Mouse (Mus musculus) adrenal gland, postnatal 25 days (tissue): ENCODE measurements at regions not wholly inside any gene's neighbourhood (a gene's known extent, or its start where the extent isn't known, plus 50 kb on each side); places are given as distances from the start of the nearest gene placed in this dataset.
A peak's percentile ranks its signal among the peaks of the same experiment; 100 is the strongest.

Experiments
- DNase-seq: peaks from one replicate; pipeline ENCODE4 v3.0.0; 2021; ENCODE audit warnings: mixed read lengths

- DNase-seq = no peak
Measured at GRCm38 (mm10) chr17:88174242-88174679, 109.2 kb upstream of the Fbxo11 start.

GRCm38 (mm10) chr17:88175951-88176623 is 111.0 kb upstream of the Fbxo11 start:
- no peak for DNase-seq

- DNase-seq = no peak
Measured at GRCm38 (mm10) chr17:88190735-88191134, 125.6 kb upstream of the Fbxo11 start.

DNA sequence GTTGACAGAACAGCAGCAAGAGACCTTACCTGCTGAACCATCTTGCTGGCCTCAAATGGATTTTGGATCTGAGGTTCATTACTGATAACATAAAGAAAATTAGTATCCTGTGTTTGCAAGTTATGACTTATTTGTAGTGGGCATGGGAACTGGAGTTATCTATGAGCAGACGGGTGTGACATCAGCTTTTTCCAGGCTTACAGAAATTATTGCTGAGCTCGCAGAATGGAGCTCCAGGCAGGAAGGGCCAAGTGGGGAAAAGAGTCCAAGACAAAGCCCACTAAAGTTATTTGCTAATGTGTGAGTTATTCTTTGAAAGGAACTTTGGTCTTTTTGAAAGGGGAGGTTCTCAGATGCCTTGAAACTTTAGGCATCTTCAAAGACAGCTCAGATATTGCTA is 126.4 kb upstream of the Fbxo11 start:
- no peak for DNase-seq

- DNase-seq = no peak
Measured at GRCm38 (mm10) chr17:88191930-88192807, 127.1 kb upstream of the Fbxo11 start.

GRCm38 (mm10) chr17:88194693-88195092 is 129.6 kb upstream of the Fbxo11 start:
- no peak for DNase-seq

GRCm38 (mm10) chr17:88195303-88195702 is 130.2 kb upstream of the Fbxo11 start:
- DNase-seq = peak; percentile 72

DNA sequence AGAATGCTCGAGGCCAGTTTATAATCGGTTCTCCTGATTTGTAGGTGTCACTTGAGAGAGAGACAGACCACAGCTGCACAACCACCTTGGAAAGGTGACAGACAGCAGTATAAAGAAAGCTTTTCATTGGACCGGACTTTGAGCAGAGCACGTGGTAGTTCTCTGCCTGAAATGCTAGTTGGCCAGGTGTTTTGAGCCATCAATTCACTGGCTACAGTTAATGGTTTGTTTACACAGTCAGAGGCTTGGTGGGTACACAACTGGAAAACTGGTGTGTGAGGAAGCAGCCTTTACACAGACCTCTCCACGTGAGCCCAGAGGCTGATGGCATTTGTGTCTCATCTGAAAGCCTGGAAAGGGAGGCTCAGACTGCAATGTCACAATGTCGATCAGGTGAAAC is 130.8 kb upstream of the Fbxo11 start:
- DNase-seq = no peak

GRCm38 (mm10) chr17:88196322-88196721 is 131.2 kb upstream of the Fbxo11 start:
- DNase-seq = no peak

DNA sequence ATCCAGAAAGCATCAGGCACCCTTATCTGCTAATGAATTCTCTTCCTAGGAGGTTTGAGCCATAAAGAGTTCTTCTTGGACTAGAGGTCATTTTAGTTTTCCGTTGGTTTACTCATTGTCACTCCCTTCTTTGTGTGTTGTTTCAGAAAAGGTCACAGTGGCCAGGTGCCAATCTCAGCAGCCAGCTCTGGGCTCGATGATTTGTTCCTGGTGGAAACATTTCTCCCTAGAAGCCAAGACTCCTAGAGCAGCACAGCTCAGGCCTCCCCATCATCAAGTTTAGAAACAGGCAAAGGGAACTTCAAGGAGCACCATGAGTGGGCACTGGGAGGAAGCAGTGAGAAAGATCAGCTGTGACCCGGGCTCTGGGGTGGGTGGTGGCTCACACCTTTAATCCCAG is 132.3 kb upstream of the Fbxo11 start:
- peak; percentile 17 for DNase-seq

DNA sequence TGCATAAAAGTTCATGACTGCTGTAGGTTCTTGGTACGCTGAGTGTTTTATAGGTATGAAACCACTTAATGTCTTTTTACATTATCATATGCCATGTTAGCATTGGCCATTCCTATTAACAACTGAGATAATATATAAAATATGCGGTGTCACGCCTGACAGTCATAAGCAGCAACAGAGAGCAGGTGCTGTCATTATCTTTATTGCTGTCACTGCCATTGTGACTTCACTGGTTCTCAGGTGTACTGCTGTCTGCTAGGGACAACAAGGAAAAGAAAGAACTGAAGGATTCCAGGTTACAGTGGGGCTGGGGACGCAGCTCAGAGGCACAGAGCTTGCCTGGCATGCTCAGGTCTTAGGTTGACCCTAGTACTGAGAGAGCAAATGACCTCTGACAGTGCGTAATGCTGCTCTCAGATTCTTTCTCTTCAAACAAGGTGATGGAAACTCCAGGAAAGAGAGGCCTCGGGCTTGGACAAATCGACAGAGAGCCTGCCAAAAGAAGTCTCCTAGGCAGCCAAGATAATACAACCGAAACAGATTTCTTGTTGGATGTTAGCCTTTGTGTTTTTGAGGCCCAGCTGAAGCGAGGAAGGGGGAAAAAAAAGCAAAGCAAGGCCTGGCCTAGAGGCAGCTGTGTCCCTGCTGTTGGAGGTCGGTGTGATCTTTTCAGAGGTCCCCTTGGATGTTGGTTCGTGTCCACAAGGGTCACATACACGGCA is 136.3 kb upstream of the Fbxo11 start:
- DNase-seq = no peak

GRCm38 (mm10) chr17:88202214-88202613 is 137.1 kb upstream of the Fbxo11 start:
- DNase-seq = no peak

DNA sequence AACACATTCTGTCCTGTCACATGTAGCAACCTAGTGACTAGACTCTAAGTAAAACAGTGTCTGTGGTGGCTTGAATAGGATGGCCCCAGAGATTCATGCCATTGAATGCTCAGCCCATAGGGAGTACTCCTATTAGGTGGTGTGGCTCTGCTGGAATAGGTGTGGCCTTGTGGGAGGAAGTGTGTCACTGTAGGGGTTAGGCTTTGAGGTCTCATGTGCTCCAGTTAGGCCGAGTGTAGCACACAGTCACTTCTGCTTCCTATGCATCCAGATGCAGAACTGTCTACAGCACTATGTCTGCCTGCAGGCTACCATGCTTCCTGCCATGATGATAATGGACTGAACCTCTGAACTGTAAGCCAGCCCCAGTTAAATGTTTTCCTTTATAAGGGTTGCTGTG is 144.5 kb upstream of the Fbxo11 start:
- DNase-seq = no peak

- peak; percentile 20 for DNase-seq
Measured at GRCm38 (mm10) chr17:88212121-88212520, 147.0 kb upstream of the Fbxo11 start.

DNA sequence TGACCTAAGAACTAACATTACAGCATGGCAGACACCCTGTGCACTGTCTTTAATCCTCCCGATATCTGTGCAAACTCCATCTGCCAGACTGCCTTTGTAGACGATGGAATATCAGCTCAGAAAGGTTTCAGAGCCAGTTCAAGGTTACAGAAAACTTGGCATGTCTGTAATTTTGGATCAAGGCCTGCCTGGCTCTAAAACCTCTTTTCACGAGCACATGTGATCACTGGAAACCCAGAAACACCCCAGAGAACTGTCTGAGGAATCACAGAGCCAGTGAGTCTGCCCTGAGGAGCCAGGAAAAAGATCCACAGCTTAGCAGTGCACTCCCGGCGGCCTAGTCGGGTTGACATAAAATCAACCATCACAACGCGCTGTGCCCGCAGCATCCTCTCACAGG is 149.7 kb upstream of the Fbxo11 start:
- DNase-seq = peak; percentile 13

- no peak for DNase-seq
Measured at GRCm38 (mm10) chr17:88222379-88222955, 157.4 kb upstream of the Fbxo11 start.

DNA sequence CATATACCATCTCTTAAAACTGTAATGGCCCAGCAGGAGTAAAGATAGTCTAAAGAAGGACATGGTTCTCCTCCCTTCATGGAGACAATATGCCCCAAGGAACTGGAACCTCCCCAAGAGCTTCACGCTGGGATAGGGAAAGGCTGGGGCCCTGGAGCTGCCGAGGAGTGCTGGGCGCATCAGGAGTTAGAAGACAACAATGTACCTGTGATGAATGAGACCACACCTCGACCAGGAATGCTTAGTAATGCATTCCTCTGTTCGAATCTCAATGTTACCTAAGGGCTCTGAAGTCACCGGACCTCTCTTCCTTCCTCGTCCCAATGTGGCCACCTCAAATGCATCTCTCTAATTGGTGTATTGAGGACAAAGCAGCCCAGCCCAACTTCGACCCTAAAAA is 175.4 kb upstream of the Fbxo11 start:
- DNase-seq = no peak

GRCm38 (mm10) chr17:88248625-88249024 is 183.5 kb upstream of the Fbxo11 start:
- DNase-seq = no peak

DNA sequence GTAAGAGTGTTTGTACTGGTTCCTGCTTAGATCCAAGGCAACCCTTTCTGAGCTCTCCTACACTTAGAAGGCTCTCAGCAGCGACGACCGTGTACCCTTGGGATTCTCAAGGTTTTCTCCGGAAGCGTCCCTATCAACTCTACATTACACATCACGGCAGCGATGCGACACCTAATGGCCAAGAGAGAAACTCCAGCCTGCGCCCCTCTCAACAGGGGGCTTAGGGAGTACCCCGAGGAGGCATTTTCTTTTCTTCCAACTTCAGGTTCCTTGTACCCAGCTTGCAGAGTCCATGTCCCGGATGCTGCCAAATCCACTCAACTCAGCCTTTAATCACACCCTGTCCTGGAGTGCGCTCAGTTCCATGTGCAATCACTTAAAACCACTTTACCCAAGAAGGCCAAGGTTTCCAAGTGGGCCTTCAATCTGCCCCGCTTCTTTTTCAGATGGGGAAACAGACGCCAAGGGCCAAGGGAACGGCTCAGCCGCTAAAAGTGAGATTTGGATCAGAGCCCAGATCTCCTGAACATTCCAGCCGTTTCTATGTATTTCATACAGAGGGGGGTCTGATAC is 186.9 kb upstream of the Fbxo11 start:
- DNase-seq = peak; percentile 63

DNA sequence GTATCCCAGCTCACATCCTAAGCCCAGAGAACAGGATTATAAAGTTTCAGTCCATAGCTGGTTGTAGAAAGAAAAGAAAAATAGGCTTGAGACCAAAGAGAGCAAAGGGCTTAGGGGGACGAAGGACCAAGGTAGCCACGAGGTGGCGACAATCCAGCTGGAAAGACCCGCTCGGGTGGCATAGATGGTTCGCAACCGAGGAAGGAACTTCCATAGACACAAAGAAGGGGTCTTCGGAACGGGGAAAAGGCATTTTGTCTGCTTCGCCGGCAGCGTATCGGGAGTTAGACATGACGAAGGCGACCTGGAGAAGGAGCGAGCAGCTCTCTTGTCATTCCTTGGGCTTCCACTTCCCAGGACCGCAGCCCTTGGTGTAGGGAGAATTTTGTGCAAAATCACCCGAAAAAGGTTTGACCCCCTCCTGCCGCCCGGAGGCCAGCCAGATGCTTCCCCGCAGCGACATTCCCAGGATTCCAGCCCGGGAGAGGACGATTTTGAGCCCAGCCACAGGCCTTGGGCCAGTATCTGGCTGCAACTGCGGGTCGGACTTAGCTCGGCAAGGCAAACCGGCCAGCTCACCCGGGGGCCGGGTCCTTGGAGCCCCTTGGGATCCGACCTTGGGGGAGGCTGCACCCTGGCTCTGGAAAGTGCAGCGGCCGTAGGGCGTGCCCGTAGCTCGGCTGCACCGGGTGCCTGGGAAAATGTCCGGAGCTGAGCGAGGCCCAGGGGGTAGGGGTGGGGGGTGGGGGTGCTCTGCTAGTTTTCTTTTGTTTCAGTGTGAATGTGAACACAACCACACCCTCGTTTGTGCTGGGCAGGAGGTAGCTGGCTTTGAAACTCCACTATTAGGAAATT is 184.5 kb upstream of the Foxn2 start:
- peak; percentile 86 for DNase-seq
